Mouse (Mus musculus) erythroblast, embryonic 14.5 days (primary cell): Measurements from ENCODE around the gene Mapt. TPM values are rescaled to one million over a fixed set of nuclear protein-coding genes. Genes with fewer than 3 reads are reported as not detected.

Experiments
- H3K27me3 ChIP-seq: 2 replicates; pipeline ENCODE4 v1.6.1; 2012; ENCODE audit warnings: inconsistent platforms; ENCODE audit not compliant: control insufficient read depth
- H3K36me3 ChIP-seq: 2 replicates; pipeline ENCODE4 v1.6.1; 2012; ENCODE audit warnings: mild to moderate bottlenecking, inconsistent platforms; ENCODE audit not compliant: control insufficient read depth
- H3K4me1 ChIP-seq: 2 replicates; pipeline ENCODE4 v1.6.1; 2012; ENCODE audit warnings: inconsistent platforms; ENCODE audit not compliant: control insufficient read depth
- H3K4me3 ChIP-seq: replicated peaks from 2 replicates; pipeline ENCODE3; 2012; ENCODE audit warnings: moderate library complexity, mild to moderate bottlenecking, inconsistent platforms
- H3K9me3 ChIP-seq: 2 replicates; pipeline ENCODE4 v1.6.1; 2012; ENCODE audit warnings: low read length, inconsistent platforms, mixed read lengths; ENCODE audit not compliant: control insufficient read depth
- GATA1 ChIP-seq: IDR thresholded peaks from 2 replicates; pipeline ENCODE4 v1.6.1; 2012; ENCODE audit warnings: low read length, inconsistent platforms, mixed read lengths
- TAL1 ChIP-seq: IDR thresholded peaks from 3 replicates; pipeline ENCODE4 v1.6.1; 2012; ENCODE audit warnings: low read length, inconsistent platforms, mixed read lengths
- polyA plus RNA-seq: library from polyadenylated mRNA; stranded (reverse); fragments of >175 nt; gene quantifications from 2 replicates; pipeline ENCODE4 v1.2.3, GENCODE M21; 2012

Gene Mapt
- polyA plus RNA-seq, 1 experiment = not detected

DNA sequence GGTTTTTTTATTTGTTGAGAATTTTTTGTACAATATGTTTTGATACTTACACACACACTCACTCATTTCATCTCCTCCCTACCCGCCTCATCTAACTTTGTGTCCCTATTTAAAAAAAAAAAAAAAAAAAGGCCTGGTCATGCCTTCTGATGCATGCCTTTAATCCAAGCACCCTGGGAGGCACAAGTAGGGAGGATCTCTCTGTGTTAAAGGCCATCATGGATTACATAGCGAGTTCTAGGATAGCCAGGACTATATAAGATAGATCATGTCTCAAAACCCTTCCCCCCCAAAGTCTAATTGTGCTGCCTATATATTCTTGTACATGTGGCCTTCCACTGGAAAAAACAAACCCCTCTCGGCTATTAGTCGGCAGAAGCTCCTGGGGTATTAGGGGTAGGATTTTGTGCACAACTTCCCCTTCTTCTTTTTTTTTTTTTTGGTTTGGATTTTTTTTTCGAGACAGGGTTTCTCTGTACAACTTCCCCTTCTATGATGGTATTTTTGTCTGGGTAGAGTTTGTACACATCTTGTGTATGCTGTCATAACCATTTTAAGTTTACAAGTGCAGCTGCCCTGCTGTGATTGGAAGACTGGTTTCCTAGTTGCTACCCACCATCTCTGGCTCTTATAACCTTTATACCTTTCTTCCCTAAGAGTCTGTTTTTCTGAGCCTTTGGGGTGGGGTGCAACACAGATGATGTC is 136.4 kb downstream of the Mapt start:
- Histone ChIP-seq H3K4me3 (no peak overlapping the region), H3K36me3 (peaks cover 51% of the 10 kb centered on the region), H3K9me3 (no peaks in the 10 kb centered on the region), H3K4me1 (peaks cover 2% of the 10 kb centered on the region; the same call in 1 of the 2 replicates), H3K27me3 (no peaks in the 10 kb centered on the region)
- TF ChIP-seq TAL1 (no peak), GATA1 (no peak)

DNA sequence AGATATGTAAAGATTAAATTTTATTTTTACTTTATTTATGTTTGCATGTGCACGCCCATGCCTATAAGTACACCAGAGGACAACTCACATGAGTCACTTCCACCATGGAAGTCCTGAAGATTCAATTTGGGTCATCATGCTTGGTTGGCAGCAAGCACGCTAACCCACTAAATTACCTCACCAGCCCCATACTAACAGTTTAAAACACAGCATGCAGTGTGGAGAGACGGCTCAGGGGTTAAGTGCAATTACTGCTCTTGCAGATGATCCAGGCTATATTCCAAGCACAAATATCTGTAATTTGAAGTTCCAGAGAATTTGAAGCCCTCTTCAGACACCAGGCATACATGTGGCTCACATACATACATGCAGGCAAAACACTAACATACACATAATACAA is 145.1 kb downstream of the Mapt start:
- no peaks in the 10 kb centered on the region for H3K4me1 ChIP-seq
- peaks cover 39% of the 10 kb centered on the region for H3K36me3 ChIP-seq
- H3K9me3 ChIP-seq = no peaks in the 10 kb centered on the region
- H3K4me3 ChIP-seq = no peak overlapping the region
- no peaks in the 10 kb centered on the region for H3K27me3 ChIP-seq
- no peak for TF ChIP-seq GATA1
- TF ChIP-seq TAL1 = no peak

DNA sequence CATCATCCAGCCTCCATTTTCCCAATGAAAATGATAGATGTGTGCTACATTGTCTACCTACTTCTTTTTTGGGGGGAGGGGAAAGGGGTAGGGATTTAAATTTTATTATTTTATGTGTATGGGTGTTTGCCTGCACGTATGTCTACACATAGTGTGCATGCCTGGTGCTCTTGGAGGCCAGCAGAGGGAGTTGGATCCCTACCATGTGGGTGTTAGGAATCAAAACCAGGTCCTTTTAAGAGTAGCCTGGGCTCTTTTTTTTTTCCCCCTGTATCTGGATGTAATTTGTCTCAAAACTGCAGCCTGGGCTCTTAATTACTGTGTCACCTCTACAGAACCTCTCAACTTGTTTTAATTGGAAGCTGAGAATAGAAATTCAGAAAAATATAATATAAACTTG is 148.4 kb downstream of the Mapt start:
- no peak for TF ChIP-seq TAL1
- TF ChIP-seq GATA1 = no peak
- Histone ChIP-seq H3K9me3 (no peaks in the 10 kb centered on the region), H3K36me3 (peaks cover 25% of the 10 kb centered on the region), H3K4me1 (no peaks in the 10 kb centered on the region; the same call in 1 of the 2 replicates), H3K4me3 (no peak overlapping the region), H3K27me3 (no peaks in the 10 kb centered on the region)

Other genes with a start within 250 kb of the Mapt start
- not detected in 2 replicates for gene Crhr1, start 98.5 kb upstream of the Mapt start, polyA plus RNA-seq
- gene Sppl2c, start 45.1 kb upstream of the Mapt start, polyA plus RNA-seq = not detected in 2 replicates
- 7.5 and 8.5 TPM in 2 replicates for gene Kansl1, start 237.5 kb downstream of the Mapt start, polyA plus RNA-seq